Mouse (Mus musculus) 3T3-L1 (cell line): ENCODE measurements around the gene Cops2.

ENCODE experiments used
- DNase-seq: peaks from one replicate; pipeline ENCODE4 v3.0.0-alpha.2; 2015; ENCODE audit warnings: low read depth, low spot score

Cops2 gene

GRCm38 (mm10) chr2:125781978-125782718 lies 76.8 kb downstream of the Cops2 start:
- peak; percentile 44 for DNase-seq

DNA sequence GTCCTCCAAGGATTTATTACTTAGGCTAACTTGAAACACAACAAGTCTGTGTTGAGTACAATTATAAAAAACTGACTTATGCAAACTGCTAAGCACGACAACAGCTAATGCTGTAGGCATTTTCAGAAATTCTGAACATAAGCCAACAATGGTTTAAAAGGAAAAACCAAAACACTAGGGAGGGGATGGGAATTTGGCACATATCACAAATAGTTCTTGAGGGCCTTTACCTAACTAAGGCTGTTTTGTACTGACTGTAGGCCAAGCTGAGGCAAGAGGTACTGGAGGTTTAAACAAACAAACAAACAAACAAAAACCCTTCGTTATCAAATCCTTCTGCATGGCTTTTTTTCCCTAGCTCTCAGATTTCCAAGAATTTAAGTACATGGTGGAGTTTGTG lies 77.9 kb downstream of the Cops2 start:
- DNase-seq: peak; percentile 63
